Mouse (Mus musculus): Measurements from ENCODE around the gene S1pr1. TPM values are rescaled to one million over a fixed set of nuclear protein-coding genes. Genes with fewer than 3 reads are reported as not detected.

S1pr1 gene
- polyA plus RNA-seq, 1 experiment from 2014 or later, result 76.9 TPM

DNA sequence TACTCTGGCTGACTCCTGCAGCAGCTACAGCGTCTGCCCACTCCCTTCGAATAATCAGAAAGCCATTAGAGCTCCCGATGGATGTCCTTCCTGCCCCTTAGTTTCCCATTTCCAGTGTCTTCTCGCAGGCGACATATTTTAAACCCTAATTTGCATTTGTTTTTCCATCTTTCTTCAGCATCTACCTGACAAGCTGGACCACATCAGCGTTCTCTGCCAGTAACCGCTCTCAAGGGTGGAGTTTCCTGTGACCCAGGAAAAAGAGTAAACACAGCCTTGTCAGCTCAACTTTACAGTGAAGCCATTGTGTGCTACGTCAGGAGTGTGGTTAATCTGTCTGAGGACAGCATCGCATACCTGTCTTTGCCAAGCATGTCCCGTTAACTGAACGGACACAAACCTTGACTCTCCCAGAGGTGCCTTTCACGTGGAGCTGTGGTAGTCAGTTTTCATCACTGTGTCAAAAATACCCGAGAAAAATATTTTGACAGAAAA is 41.2 kb downstream of the S1pr1 start:
- WGBS, result 50% methylated on average over 13 of the region's 13 CpGs
- 0 out of 2 replicates have a peak overlapping the region, but pooled peaks have one; percentile 7 for H3K27ac ChIP-seq (replicated peaks)
- peaks cover 14% of the 10 kb centered on the region for H3K4me1 ChIP-seq
- no peak for ATAC-seq (ENCODE audit: extremely low read depth, insufficient number of reproducible peaks, low FRiP score, low TSS enrichment)
- H3K9ac ChIP-seq, result 0 out of 2 replicates have a peak overlapping the region, but pooled peaks have one; percentile 10
- H3K4me3 ChIP-seq, result no peak overlapping the region
- H3K36me3 ChIP-seq, result no peaks in the 10 kb centered on the region
- no peaks in the 10 kb centered on the region for H3K27me3 ChIP-seq (replicated peaks)
- peak overlapping the region; percentile 47 for H3K4me2 ChIP-seq
- H3K9me3 ChIP-seq, result no peaks in the 10 kb centered on the region

DNA sequence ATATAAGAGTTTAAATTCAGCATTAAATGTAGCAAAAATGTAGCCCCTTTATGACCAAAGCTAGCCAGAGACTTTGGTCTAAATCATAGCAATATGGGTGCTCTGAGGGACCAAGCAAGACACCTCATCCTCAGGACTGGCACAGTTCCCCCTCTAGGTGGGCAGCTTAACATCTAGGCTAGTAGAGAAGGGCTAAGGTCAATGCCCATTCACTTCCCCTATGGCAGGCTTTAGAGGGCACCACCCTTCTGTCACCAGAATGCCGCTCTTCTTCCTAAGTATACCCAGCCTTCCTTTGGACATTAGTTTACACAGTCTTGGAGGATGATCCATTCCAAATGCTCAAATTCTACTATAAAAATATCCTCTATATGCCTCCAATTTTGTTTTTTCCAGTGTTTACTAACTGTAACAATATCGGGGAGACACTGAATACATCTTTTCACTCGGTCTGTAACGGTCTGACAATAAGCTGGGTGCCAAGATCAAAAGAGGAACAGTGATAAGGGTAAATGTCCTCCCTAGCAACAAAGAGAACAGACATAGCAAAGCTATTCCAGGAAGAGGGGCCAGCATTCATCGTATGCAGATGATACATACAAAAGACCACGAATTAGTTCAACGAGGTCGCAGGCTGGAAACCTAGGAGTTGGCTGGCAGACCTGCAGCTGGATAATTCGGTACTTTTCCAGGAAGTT is 41.8 kb downstream of the S1pr1 start:
- 0 out of 2 replicates have a peak overlapping the region, but pooled peaks have one; percentile 7 for H3K27ac ChIP-seq (replicated peaks)
- no peaks in the 10 kb centered on the region for H3K36me3 ChIP-seq
- ATAC-seq (ENCODE audit: extremely low read depth, insufficient number of reproducible peaks, low FRiP score, low TSS enrichment), result no peak
- H3K4me1 ChIP-seq, result peaks cover 14% of the 10 kb centered on the region
- no peaks in the 10 kb centered on the region for H3K27me3 ChIP-seq (replicated peaks)
- 33% methylated on average over 9 of the region's 9 CpGs for whole genome bisulfite sequencing
- 0 out of 2 replicates have a peak overlapping the region, but pooled peaks have one; percentile 10 for H3K9ac ChIP-seq
- peak overlapping the region; percentile 47 for H3K4me2 ChIP-seq
- H3K4me3 ChIP-seq, result no peak overlapping the region
- H3K9me3 ChIP-seq, result no peaks in the 10 kb centered on the region

DNA sequence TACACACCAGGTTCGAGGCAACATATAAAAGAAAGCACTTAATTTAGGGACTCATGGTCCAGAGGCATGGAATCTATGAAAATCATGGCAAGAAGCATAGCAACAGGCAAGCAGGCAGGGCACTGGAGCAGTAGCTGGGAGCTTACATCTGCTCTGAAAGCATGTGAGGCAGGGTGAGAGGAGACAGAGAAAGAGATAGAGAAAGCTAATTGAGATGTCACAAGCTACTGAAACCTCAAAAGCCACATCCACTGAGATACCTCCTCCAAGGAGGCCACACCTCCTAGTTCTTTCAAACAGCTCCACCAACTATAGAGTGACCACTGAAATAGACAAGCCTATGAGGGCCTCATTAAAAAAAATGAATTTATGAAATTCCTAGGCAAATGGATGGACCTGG is 45.6 kb downstream of the S1pr1 start:
- no peak overlapping the region for H3K4me2 ChIP-seq
- no peaks in the 10 kb centered on the region for H3K9me3 ChIP-seq
- peaks cover 19% of the 10 kb centered on the region for H3K4me1 ChIP-seq
- no peaks in the 10 kb centered on the region for H3K36me3 ChIP-seq
- H3K27me3 ChIP-seq (replicated peaks), result no peaks in the 10 kb centered on the region
- whole genome bisulfite sequencing, result 63% methylated on average over 1 of the region's 1 CpGs
- no peak overlapping the region for H3K4me3 ChIP-seq
- no peak overlapping the region for H3K9ac ChIP-seq
- no peak for ATAC-seq (ENCODE audit: extremely low read depth, insufficient number of reproducible peaks, low FRiP score, low TSS enrichment)
- no peak overlapping the region for H3K27ac ChIP-seq (replicated peaks)

DNA sequence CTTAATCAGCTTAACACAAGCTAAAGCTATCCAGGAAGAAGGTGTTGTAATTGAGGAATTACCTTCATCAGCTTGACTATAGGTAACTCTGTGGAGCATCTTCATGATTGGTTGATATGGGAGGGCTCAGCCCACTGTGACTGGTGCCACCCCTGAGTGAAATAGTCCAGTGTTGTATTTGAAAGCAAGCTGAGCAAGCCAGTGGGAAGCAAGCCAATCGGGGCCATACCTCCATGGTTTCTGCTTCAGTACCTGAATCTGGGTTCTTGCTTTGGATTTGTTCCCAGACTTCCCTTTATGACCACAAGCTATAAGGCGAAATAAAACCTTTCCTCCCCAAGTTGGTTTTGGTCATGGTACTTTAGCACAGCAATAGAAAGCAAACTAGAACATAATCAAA is 47.7 kb downstream of the S1pr1 start:
- H3K9me3 ChIP-seq, result no peaks in the 10 kb centered on the region
- no peaks in the 10 kb centered on the region for H3K27me3 ChIP-seq (replicated peaks)
- ATAC-seq (ENCODE audit: extremely low read depth, insufficient number of reproducible peaks, low FRiP score, low TSS enrichment), result no peak
- no peak overlapping the region for H3K9ac ChIP-seq
- no peak overlapping the region for H3K4me2 ChIP-seq
- 81% methylated on average over 2 of the region's 2 CpGs for WGBS
- peaks cover 7% of the 10 kb centered on the region for H3K4me1 ChIP-seq
- H3K4me3 ChIP-seq, result no peak overlapping the region
- no peaks in the 10 kb centered on the region for H3K36me3 ChIP-seq
- H3K27ac ChIP-seq (replicated peaks), result no peak overlapping the region

DNA sequence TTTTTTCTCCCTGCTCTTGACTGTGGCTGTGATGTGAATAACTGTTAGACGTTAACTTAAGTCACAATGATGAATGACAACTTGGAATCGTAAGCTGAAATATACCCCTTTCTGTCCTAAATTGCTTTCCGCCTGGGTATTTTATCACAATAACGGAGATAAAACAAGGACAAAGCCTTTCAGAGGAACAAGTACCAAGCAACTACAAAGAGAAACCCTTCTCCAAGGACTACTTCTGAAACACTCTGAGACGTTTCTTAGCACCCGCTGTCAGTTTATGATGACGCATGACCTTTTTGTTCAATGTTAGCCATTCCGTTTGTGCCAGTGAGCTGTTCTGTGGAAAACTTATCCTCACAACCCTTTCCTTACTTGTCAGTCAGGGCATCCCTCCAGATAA is 48.3 kb downstream of the S1pr1 start:
- Histone ChIP-seq H3K4me1 (peaks cover 7% of the 10 kb centered on the region), H3K9me3 (no peaks in the 10 kb centered on the region), H3K36me3 (no peaks in the 10 kb centered on the region), H3K4me3 (no peak overlapping the region), H3K9ac (no peak overlapping the region), H3K4me2 (no peak overlapping the region), H3K27me3 (replicated peaks) (no peaks in the 10 kb centered on the region), H3K27ac (replicated peaks) (no peak overlapping the region)
- ATAC-seq (ENCODE audit: extremely low read depth, insufficient number of reproducible peaks, low FRiP score, low TSS enrichment), result no peak
- whole genome bisulfite sequencing, result 58% methylated on average over 8 of the region's 8 CpGs

DNA sequence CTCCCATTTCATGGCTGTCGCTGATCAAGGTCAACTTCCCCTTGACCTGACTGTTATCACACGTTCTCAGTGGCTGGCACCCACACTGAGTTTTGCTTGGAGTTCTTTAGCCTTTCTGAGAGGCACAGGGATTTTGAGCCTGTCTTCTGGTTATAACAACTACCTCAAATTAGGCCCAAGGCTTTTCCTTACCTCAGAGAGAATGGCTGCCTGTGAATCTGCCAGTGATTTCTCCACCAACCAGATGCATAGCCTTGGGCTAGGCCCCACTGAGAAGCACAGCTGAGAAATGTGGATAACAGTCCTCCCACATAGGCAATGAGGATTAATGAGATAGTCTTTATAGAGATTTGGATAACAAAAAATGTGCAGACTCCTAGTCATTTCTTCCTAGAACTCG is 50.4 kb downstream of the S1pr1 start:
- Histone ChIP-seq H3K27me3 (replicated peaks) (no peaks in the 10 kb centered on the region), H3K9me3 (no peaks in the 10 kb centered on the region), H3K9ac (no peak overlapping the region), H3K4me2 (no peak overlapping the region), H3K36me3 (no peaks in the 10 kb centered on the region), H3K4me3 (no peak overlapping the region), H3K4me1 (peaks cover 11% of the 10 kb centered on the region), H3K27ac (replicated peaks) (no peak overlapping the region)
- no peak for ATAC-seq (ENCODE audit: extremely low read depth, insufficient number of reproducible peaks, low FRiP score, low TSS enrichment)
- 33% methylated on average over 3 of the region's 3 CpGs for WGBS

DNA sequence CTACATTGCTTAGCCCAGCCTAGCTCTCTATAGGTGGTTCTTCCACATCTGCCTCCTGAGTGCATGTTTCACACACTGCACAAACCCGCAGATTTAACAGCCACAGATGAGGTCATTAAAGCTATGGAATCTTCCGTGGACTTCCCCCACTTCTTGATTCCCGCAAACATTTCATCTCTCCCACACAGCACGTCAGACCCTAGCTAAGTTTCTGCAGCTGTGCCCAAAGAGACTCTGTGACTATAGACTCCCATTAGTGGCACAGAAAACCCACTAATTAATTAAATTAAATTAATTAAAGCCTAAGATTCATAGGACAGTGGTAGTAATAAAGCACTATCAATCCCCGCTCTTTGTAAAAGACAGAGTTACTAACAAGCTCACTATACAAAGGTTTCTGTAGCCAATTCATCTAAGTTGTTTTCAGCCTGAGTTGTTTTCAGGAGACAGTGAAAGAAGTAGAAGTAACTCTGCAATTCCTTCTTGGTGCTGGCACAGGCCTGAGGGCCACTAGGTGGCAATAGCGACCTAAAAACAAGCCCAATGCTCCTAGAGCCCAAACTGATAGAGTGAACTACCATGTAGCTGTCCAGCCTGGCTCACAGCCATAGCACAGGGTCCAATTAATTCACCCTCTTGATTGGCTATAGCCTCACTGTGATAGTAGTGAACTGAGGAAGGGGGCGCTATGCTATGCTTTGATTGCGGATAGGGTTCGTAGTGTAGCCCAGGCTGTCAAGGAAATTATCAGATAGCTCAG is 54.0 kb downstream of the S1pr1 start:
- 45% methylated on average over 9 of the region's 9 CpGs for WGBS
- no peaks in the 10 kb centered on the region for H3K9me3 ChIP-seq
- no peak for ATAC-seq (ENCODE audit: extremely low read depth, insufficient number of reproducible peaks, low FRiP score, low TSS enrichment)

More for the DNA sequence above, 54.0 kb downstream of the S1pr1 start:
- H3K27me3 ChIP-seq (replicated peaks), result no peaks in the 10 kb centered on the region
- no peak overlapping the region for H3K27ac ChIP-seq (replicated peaks)
- H3K4me2 ChIP-seq, result no peak overlapping the region
- H3K36me3 ChIP-seq, result no peaks in the 10 kb centered on the region
- peaks cover 16% of the 10 kb centered on the region for H3K4me1 ChIP-seq
- H3K9ac ChIP-seq, result no peak overlapping the region
- no peak overlapping the region for H3K4me3 ChIP-seq

Other genes with a start within 250 kb of the S1pr1 start
- gene Dph5, start 172.8 kb upstream of the S1pr1 start, polyA plus RNA-seq (2015; fragmentation: Nextera tagmentation; extraction: Ambion mirVana), result 17.5 and 18.7 TPM in 2 replicates